Mouse (Mus musculus) neural tube, embryonic 15.5 days (tissue): ENCODE results near the gene Rnase13. TPM values are rescaled to one million over a fixed set of nuclear protein-coding genes. Genes with fewer than 3 reads are reported as not detected.

Experiments used
- ATAC-seq: fragments of 200-750 bp; cut with Nextera tagmentation; 2 replicates; pipeline ENCODE4 v1.8.0; 2017; ENCODE audit warnings: mild to moderate bottlenecking, moderate TSS enrichment, moderate library complexity; ENCODE audit not compliant: low FRiP score
- H3K27ac ChIP-seq: fragments of 300-500 bp; sonication (generic); replicated peaks from 2 replicates; pipeline ENCODE4 v1.5.1; 2015; ENCODE audit warnings: mild to moderate bottlenecking, inconsistent platforms
- H3K27me3 ChIP-seq: fragments of 300-500 bp; sonication (generic); replicated peaks from 2 replicates; pipeline ENCODE4 v1.6.1; 2015; ENCODE audit warnings: inconsistent platforms
- H3K36me3 ChIP-seq: fragments of 300-500 bp; sonication (generic); 2 replicates; pipeline ENCODE4 v1.6.1; 2015; ENCODE audit warnings: inconsistent platforms
- H3K4me1 ChIP-seq: fragments of 300-500 bp; sonication (generic); 2 replicates; pipeline ENCODE4 v1.6.1; 2015; ENCODE audit warnings: inconsistent platforms
- H3K4me2 ChIP-seq: fragments of 300-500 bp; sonication (generic); 2 replicates; pipeline ENCODE4 v1.6.1; 2015; ENCODE audit warnings: inconsistent platforms, mild to moderate bottlenecking, moderate library complexity
- H3K4me3 ChIP-seq: fragments of 300-500 bp; sonication (generic); replicated peaks from 2 replicates; pipeline ENCODE4 v1.5.1; 2015; ENCODE audit warnings: mild to moderate bottlenecking, inconsistent platforms
- H3K9ac ChIP-seq: fragments of 300-500 bp; sonication (generic); replicated peaks from 2 replicates; pipeline ENCODE4 v1.6.1; 2015; ENCODE audit warnings: mild to moderate bottlenecking, inconsistent platforms
- H3K9me3 ChIP-seq: fragments of 300-500 bp; sonication (generic); replicated peaks from 2 replicates; pipeline ENCODE4 v1.6.1; 2016; ENCODE audit warnings: inconsistent platforms
- WGBS: fragments of 180-500 bp; shearing (Covaris S2); methylation state at CpG from one replicate; pipeline ENCODE4 v1.1.7; 2015; ENCODE audit warnings: mixed read lengths; 5-methylcytosine and 5-hydroxymethylcytosine counted together
- polyA plus RNA-seq: library from polyadenylated mRNA; unstranded; fragments of >200 nt; fragmentation: Nextera tagmentation; extraction: Ambion mirVana; gene quantifications from 2 replicates; pipeline ENCODE4 v1.2.1, GENCODE M21; 2015

Rnase13 gene
- polyA plus RNA-seq, result not detected in 2 replicates

DNA sequence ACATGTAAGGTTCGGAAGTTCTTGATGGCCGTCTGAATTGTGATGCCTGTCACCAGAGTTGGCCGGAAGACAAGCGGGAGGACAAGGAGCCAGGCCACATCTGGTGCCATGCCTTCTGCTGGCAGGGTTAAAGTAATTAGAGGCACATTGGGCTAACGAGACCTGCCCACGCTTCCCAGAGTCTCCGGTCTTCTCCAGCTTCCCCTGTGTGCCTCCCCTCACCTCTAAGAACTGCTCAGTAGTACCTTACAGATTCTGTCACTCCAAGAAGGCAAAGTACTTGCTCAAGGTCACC lies at the start of gene Rnase13:
Rnase13 (minus strand) TSS at position 203 of the 295 bp plus-strand sequence.
- H3K9me3 ChIP-seq, result no peaks in the 10 kb centered on the region
- no peak within 1 kb of the TSS for H3K9ac ChIP-seq
- H3K4me2 ChIP-seq, result no peak within 1 kb of the TSS
- H3K36me3 ChIP-seq, result no peaks in the 10 kb centered on the region
- no peaks in the 10 kb centered on the region for H3K27me3 ChIP-seq
- H3K4me1 ChIP-seq, result 0 out of 2 replicates have a peak, but pooled peaks cover 4% of the 10 kb centered on the region
- 88% methylated on average over 7 of the region's 7 CpGs for WGBS
- no peak for ATAC-seq
- H3K27ac ChIP-seq, result peak within 1 kb of the TSS; percentile 70
- no peak within 1 kb of the TSS for H3K4me3 ChIP-seq

DNA sequence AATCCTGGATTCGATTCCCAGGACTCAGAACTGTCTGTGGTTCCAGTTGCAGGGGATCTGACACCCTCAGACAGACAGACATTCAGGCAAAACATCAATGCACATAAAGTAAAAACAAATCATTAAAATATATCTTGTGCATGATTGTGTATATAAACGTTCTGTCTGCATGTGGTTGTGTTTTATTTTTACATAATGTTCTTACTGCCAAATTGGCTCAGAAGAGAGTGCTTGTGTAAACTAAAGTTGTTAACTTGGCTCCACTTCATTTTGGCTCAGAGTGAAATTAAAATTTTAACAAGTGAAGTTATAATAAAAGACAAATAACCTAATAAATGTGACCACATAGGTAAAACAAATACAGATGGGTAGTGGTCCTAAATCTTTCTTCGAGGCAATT lies 44.8 kb upstream of the Rnase13 start:
- H3K4me3 ChIP-seq, result no peak overlapping the region
- H3K27ac ChIP-seq, result no peak overlapping the region
- H3K4me1 ChIP-seq, result no peaks in the 10 kb centered on the region
- H3K36me3 ChIP-seq, result no peaks in the 10 kb centered on the region
- no peak overlapping the region for H3K9ac ChIP-seq
- no peak overlapping the region for H3K4me2 ChIP-seq
- no peaks in the 10 kb centered on the region for H3K27me3 ChIP-seq
- H3K9me3 ChIP-seq, result no peaks in the 10 kb centered on the region
- WGBS, result 88% methylated on average over 3 of the region's 3 CpGs
- ATAC-seq, result no peak

DNA sequence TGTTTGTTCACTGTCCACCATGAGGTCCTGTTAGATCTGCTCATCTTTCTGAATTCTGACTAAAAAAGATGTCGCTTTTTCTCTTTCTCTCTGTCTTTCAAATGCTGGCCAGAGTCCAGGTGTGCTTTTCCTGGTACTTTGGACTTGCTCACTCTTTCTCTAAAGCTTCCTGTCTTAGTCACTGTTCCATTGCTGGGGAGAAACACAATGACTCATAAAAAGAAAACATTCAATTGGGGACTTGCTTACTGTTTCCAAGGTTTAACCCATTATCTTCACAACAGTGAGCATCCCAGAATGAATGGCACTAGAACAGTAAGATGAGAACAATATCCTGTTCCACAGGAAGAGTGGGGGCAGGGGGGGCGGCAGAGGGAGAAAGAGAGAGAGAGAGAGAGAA lies 37.7 kb upstream of the Rnase13 start:
- Histone ChIP-seq H3K36me3 (no peaks in the 10 kb centered on the region), H3K4me1 (no peaks in the 10 kb centered on the region), H3K4me3 (no peak overlapping the region), H3K9ac (no peak overlapping the region), H3K27me3 (no peaks in the 10 kb centered on the region), H3K9me3 (no peaks in the 10 kb centered on the region), H3K4me2 (no peak overlapping the region), H3K27ac (no peak overlapping the region)
- no peak for ATAC-seq
- WGBS, result 88% methylated on average over 2 of the region's 2 CpGs

DNA sequence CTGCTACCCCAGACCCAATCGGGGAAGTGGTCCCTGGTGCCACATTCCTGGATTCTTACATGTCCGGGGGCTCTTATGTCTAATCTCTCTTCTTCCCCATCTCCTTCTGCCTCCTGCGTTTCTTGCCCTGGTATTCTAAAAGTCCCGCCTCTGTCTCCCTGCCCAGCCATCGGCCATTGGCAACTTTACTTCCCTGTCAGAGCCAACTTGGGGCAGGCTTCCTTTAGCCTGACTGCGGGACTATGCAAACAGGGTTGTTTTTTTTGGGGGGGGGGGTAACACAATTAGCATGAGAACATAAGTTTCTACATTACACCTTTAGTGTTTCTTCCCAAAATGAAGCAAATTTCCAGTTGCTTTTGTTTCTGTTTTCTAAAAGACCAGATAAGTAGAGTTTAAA lies 20.8 kb upstream of the Rnase13 start:
- Histone ChIP-seq H3K4me2 (no peak overlapping the region), H3K4me3 (no peak overlapping the region), H3K27me3 (no peaks in the 10 kb centered on the region), H3K9ac (no peak overlapping the region), H3K36me3 (no peaks in the 10 kb centered on the region), H3K4me1 (no peaks in the 10 kb centered on the region), H3K27ac (no peak overlapping the region), H3K9me3 (no peaks in the 10 kb centered on the region)
- WGBS, result 87% methylated on average over 6 of the region's 6 CpGs
- ATAC-seq, result no peak

DNA sequence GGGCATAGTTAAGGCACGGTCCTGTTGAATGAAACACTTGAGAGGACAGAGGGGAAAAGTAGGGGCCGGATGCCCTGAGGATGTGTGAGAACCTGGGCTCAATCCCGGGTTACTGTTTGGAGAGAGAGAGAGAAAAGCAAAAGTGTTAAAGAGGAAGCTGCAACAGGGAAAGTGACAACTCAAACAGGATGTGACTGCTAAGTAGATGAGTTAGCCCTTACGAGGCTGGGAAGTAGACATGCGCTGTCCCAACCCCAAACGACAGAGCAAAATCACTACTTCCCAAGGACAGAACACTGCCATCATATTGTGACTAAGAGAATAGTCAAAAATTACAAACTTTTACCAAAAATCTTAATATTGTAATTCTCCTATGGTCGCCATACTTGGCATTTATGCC lies 19.7 kb upstream of the Rnase13 start:
- H3K4me1 ChIP-seq, result no peaks in the 10 kb centered on the region
- no peak overlapping the region for H3K4me2 ChIP-seq
- no peak overlapping the region for H3K27ac ChIP-seq
- no peaks in the 10 kb centered on the region for H3K36me3 ChIP-seq
- 0 out of 2 replicates have a peak, but pooled peaks cover 5% of the 10 kb centered on the region for H3K9me3 ChIP-seq
- no peaks in the 10 kb centered on the region for H3K27me3 ChIP-seq
- no peak overlapping the region for H3K9ac ChIP-seq
- H3K4me3 ChIP-seq, result no peak overlapping the region
- 69% methylated on average over 7 of the region's 7 CpGs for WGBS
- no peak for ATAC-seq

DNA sequence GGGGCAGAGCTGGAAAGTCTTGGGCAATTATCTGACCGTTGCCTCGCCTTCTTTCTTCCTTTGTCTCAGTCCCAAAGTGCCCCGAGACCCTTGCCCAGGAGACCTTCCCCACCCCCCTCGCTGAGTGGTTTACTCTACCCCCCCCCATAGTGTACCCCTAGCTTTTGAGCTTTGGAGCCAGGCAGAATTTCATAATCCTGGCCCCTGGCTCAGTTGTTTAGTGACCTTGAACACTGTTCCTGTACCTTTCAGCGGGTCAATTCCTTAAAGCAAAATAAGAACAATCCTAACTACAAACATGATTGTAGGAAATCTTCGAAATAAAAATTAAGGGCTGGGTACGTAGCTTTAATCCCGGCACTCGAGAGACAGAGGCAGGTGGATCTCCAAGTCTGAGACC lies 19.0 kb upstream of the Rnase13 start:
- no peak overlapping the region for H3K4me3 ChIP-seq
- 54% methylated on average over 9 of the region's 9 CpGs for WGBS
- no peak overlapping the region for H3K4me2 ChIP-seq
- H3K27me3 ChIP-seq, result no peaks in the 10 kb centered on the region
- no peak for ATAC-seq
- H3K4me1 ChIP-seq, result no peaks in the 10 kb centered on the region
- no peak overlapping the region for H3K9ac ChIP-seq
- no peaks in the 10 kb centered on the region for H3K36me3 ChIP-seq
- H3K9me3 ChIP-seq, result 0 out of 2 replicates have a peak, but pooled peaks cover 5% of the 10 kb centered on the region
- H3K27ac ChIP-seq, result no peak overlapping the region

DNA sequence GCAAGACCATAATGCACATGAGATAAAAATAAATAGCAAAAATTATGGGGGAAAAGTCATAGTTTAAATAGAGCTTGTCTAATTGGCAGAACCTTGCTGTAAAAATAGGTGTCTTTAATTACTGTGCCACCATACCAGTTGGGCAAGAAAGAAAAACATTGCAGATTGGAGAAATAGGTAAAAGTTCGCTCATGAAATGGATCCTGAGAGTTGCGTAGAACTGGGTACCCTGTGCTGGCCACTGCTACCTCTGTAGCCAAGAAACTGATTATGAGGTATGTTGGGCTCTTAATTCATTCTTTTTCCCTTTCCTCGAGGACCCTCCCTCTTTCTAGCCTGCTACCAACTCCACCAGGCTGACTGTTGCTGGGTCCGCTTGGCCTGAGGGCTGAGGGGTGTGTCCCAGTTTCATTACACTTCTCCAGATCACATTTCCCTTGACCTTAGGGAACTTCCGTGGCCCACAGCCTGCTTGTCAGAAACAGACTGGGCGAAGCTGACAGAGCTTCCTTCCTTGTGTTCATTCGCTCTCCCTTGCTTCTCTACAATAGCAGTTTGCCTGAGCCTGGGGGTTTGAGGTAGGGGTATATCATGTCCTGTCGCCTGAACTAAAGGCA lies 18.5 kb upstream of the Rnase13 start:
- no peak overlapping the region for H3K4me2 ChIP-seq
- ATAC-seq, result no peak
- 28% methylated on average over 8 of the region's 8 CpGs for WGBS

DNA sequence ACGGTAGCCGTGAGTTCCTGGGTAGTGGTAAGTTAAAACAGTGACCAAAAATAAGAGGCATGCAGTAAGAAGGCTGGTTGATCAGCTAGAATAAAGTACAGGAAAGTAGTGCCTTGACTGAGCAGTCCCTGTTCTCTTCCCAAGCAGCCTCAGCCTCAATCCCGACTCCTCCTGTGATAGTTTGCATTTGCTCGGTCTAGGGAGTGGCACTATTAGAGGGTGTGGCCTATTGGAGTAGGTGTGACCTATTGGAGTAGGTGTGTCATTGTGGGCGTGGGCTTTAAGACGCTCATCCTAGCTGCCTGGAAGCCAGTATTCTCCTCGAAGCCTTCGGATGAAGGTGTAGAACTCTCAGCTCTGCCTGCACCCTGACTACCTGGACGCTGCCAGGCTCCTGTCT lies 16.4 kb upstream of the Rnase13 start:
- WGBS, result 91% methylated on average over 9 of the region's 9 CpGs
- Histone ChIP-seq H3K9ac (no peak overlapping the region), H3K9me3 (0 out of 2 replicates have a peak, but pooled peaks cover 5% of the 10 kb centered on the region), H3K4me2 (no peak overlapping the region), H3K27ac (no peak overlapping the region), H3K27me3 (no peaks in the 10 kb centered on the region), H3K4me1 (no peaks in the 10 kb centered on the region), H3K36me3 (no peaks in the 10 kb centered on the region), H3K4me3 (no peak overlapping the region)
- ATAC-seq, result no peak

More for the DNA sequence above, 18.5 kb upstream of the Rnase13 start:
- H3K4me1 ChIP-seq, result no peaks in the 10 kb centered on the region
- 0 out of 2 replicates have a peak, but pooled peaks cover 5% of the 10 kb centered on the region for H3K9me3 ChIP-seq
- H3K36me3 ChIP-seq, result no peaks in the 10 kb centered on the region
- no peak overlapping the region for H3K4me3 ChIP-seq
- no peak overlapping the region for H3K27ac ChIP-seq
- no peak overlapping the region for H3K9ac ChIP-seq
- H3K27me3 ChIP-seq, result no peaks in the 10 kb centered on the region

DNA sequence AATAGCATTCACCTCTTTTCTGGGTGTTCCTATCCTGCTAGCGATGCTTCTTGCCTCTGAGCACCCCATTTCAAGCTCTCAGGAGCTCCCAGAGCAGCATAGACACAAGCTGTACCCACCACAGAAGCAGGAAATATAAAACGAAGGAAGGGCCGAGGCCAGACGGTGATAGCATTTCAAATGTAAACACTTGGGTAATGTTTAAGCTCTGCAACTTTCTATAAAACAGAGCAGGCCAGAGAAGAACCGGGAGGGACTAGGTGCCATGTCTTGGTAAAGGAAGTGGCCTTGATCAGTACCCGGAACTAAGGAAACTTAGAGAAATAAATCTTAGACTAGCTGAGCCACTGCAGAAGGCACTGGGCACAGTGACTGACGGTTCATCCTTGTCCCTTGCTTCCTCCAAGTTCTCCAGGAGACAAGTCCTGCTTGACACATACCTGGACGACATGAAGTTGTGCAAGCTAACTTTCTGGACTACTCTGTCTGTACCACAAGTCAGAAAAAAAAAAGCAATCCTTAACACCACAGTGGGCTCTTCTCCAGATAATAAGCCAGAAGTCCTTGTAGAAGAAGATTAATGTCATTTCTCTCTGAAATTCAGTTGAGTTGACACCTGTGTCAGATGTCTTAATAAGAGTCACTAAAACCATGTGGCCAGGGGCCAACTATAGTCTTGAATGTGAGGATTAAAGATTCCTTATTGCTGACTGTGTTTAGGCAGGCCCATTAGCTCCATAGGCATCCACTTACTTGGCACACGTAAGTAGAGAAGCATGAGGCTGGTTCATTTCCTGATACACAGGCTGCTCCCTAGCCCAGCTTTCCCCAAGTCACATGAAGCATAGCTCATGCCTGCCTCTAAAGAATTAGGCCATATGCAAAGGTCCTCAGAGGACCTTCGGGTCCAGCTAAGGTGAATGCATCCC lies 9.8 kb upstream of the Rnase13 start:
- no peak for ATAC-seq
- Histone ChIP-seq H3K4me2 (no peak overlapping the region), H3K9me3 (no peaks in the 10 kb centered on the region), H3K4me3 (no peak overlapping the region), H3K27me3 (no peaks in the 10 kb centered on the region), H3K9ac (no peak overlapping the region), H3K4me1 (0 out of 2 replicates have a peak, but pooled peaks cover 2% of the 10 kb centered on the region), H3K36me3 (no peaks in the 10 kb centered on the region), H3K27ac (no peak overlapping the region)
- 77% methylated on average over 10 of the region's 10 CpGs for WGBS

DNA sequence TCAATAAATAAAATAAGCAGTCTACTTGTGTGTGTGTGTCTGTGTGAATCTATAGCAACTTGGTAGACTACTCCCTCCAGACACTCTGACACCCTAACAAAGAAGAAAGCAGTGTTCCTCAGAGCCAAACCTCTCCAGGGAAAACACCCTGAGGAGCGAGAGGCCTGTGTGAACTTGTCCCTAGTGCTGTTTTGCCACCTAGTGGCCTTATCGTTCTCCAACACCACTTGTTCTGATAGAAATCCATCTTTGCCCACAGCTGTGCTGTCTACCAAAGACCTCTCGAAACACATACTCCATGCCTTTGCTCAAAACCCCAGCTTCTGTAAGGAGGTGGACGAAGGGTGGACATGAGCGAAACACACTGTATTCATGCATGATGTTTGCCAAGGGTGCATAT lies 8.3 kb upstream of the Rnase13 start:
- Histone ChIP-seq H3K27ac (peak overlapping the region; percentile 67), H3K4me3 (no peak overlapping the region), H3K4me2 (no peak overlapping the region), H3K9me3 (no peaks in the 10 kb centered on the region), H3K27me3 (no peaks in the 10 kb centered on the region), H3K9ac (no peak overlapping the region), H3K36me3 (no peaks in the 10 kb centered on the region), H3K4me1 (0 out of 2 replicates have a peak, but pooled peaks cover 2% of the 10 kb centered on the region)
- WGBS, result 36% methylated on average over 5 of the region's 5 CpGs
- ATAC-seq, result peak; percentile 79

DNA sequence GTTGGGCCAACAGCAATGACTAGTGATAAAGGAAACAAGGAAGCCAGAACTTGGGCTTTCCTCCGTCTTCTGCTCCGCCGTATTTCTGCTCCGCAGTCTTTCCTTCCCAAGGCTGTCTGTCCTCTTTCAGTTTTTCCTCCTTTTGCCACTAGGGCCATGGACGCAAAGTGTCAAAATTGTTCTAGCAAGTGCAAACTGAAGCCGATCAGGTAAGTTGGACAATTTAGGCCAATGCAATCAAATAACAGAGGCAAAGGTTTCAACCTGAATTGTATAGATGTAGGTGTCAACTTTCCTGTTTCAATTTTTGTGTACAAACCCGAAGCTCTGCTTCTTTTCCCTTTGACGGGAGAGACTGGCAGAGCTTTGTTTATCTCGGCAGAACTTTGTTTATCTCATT lies 7.4 kb upstream of the Rnase13 start:
- Histone ChIP-seq H3K4me2 (no peak overlapping the region), H3K27ac (peak overlapping the region; percentile 67; the same call in 1 of the 2 replicates), H3K27me3 (no peaks in the 10 kb centered on the region), H3K9me3 (no peaks in the 10 kb centered on the region), H3K36me3 (no peaks in the 10 kb centered on the region), H3K9ac (no peak overlapping the region), H3K4me1 (0 out of 2 replicates have a peak, but pooled peaks cover 2% of the 10 kb centered on the region), H3K4me3 (no peak overlapping the region)
- WGBS, result 78% methylated on average over 9 of the region's 9 CpGs
- no peak for ATAC-seq
